Mouse (Mus musculus) lung, postnatal 36 days (tissue): Measurements from ENCODE around the gene Themis2.
"Not testable (repeated sequence)": the region's sequence is repeated elsewhere in the genome, so short reads cannot be mapped to it uniquely, and the experiment has no call there.

Source experiments
- DNase-seq: peaks from one replicate; pipeline ENCODE4 v3.0.0; 2022; ENCODE audit warnings: mixed read lengths

Themis2 gene

GRCm38 (mm10) chr4:132749258-132749982, 46.8 kb downstream of the Themis2 start:
- no peak for DNase-seq

DNA sequence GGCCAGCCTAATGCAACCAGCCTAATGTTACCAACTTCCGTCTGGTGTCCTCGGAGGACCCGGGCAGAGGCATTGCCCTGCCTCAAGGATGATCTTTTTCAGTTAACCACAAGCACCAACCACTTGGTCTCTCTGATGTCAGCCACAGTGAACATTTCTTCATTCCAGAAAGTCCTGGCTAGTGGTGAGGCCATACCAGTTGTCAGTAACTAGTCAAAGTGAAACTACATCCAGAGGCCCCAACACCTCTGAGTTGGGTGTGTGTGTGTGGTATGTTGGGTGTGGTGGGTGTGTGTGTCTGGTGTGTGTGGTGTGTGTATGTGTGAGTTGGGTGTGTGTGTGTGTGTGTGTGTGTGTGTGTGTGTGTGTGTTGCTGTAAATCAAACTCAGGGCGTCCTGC, 47.4 kb downstream of the Themis2 start:
- DNase-seq, result peak; percentile 46

DNA sequence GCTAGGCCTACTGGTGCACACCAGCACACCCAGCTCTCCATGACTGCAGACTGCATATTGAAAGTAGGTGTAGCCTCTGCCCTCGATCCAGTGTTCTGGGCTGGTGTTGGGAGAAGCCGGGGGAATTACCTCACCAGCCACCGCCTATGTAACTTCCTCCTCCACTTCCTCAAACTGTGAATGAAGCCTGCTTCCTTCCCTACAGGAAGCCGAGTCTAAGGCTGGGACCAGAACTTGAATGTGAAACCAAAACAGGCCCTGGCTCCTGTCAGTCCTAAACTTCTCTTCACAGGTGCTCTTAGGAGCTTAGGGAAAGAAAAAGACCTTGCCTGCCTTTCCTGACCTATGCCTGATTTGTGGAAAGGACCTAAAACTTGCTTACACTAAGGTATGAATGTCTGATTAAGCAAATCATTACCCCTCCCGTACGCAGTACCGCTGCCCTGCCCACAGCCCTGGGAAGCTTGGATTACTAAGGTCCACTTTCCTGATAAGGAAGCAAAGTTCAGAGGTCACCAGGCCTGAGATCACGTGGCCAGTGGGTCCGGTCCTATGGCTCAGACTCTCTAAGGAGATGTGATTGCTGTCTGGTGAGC, 48.4 kb downstream of the Themis2 start:
- DNase-seq, result peak; percentile 87

DNA sequence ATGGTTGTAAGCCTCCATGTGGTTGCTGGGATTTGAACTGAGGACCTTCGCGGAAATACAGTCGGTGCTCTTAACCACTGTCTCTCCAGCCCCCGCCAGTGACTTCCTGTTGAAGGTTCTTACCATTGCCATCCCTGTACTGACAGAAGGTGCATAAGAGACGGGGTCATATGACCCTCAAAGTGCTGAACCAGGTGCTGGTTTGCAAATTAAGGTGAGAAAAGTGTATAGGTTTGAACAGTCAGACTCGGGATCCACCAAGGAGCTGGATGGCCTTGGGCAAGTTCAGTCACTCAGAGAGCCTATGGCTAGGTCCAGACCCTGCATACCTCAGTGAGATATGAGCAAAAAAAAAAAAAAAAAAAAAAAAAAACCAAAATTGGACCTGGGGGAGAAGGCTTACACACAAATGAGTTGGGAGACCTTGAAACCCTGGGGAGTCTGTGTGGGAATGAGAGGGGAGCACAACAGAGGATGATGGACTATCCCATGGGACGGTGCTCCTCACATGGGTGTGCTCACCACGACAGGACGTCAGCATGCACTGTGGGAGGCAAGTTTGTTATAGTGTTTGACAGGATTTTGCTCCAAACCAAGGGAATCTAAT, 49.2 kb downstream of the Themis2 start:
- no peak for DNase-seq

DNA sequence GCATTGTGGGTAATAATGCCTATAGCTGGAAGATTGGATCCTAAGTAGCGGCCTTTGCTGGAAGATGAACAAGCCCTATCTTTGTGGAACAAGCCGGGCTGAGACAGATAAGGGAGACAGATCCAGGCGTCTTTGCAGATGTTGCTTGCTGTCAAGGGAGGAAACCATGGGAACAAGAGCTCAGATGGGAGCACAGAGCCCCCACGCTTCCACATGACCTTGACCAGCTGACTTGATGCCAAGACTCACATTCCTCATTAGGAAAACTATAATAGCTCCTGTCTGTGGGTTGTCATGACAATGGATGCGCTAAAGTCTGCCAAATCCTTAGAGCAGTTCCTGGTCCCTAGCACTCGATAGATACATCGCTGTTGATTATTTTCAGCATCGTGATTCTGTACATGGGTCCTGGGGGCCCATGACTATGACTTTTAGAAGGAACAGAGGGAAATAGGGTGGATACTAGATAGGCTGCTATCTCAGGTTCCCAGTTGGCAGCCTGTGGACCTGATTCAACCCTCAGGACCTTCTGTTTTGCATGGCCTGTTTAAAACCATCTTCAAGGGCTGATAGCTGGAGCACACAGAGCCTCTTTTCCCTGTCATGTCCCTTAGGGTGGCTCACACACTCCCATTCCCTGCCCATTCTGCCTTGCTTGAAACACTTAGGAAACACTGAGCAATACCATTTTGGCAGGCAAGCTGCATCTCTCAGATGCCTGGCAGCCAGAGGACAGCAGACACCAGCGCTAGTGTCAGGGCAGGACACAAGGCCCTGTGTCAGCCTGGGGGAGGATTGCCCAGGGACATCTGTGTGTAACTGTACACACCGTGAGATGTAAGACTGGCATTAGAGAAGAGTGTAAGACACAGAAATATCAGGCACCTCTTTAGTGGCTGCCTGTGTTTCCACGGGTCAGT, 51.9 kb downstream of the Themis2 start:
- no peak for DNase-seq

DNA sequence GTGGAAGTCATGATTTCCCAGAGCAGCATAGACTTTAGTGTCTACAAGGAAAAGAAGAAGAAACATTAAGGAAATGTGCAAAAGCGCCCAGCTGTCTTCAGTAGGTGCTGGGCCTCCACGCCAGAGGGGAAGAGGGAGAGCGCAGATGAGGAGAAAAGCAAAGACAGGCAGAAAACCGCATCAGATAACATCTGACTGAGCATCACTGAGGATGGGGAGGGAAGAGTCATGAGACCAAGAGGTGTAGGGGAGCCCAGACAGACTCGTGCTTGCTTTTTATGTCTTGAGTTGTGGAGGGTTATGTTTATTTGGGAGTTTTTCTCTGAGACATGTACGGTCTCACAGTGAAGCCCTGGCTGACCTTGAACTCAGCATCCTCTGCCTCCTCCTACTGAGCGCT, 54.7 kb downstream of the Themis2 start:
- DNase-seq, result no peak

DNA sequence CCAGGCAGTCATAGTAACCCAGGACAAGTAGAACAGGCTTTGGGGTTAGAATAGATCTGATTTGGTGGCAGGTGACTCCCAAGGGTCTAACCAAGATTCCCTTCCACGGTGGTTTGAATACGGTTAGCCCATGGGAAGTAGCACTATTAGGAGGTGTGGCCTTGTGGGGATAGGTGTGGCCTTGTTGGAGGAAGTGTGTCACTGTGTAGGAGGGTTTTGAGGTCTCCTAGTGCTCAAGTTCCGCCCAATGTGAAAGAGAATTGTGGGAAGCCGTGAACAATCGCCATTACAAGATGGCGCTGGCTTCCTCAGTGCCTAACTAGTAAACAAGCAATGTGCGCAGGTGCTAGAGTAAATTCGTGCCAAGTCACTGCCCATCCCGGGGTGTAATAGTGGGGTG, 59.0 kb downstream of the Themis2 start:
- DNase-seq, result not testable (repeated sequence)

GRCm38 (mm10) chr4:132735894-132736293, 60.3 kb downstream of the Themis2 start:
- DNase-seq, result no peak

DNA sequence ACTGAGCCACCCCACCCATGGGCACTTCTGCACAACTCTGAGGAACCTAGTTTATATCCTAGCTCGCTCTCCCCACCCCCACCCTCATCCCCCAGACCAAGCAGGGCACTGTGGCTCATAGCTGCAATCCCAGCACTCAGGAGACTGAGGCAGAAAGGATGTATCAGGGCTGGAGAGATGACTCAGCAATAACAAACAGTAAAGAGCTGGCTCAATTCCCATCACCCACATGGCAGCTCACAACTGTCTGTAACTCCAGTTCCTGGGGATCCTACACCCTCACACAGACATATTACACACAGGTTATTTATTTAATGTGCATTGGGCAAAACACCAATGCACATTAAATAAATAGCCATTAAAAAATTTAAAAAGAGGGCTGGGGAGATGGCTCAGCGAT, 60.8 kb downstream of the Themis2 start:
- DNase-seq, result no peak

- no peak for DNase-seq
Measured at GRCm38 (mm10) chr4:132734766-132735165, 61.4 kb downstream of the Themis2 start.

- DNase-seq, result no peak
Measured at GRCm38 (mm10) chr4:132733071-132733770, 63.0 kb downstream of the Themis2 start.

- peak; percentile 94 for DNase-seq
Measured at GRCm38 (mm10) chr4:132732148-132732684, 64.0 kb downstream of the Themis2 start, which contains the start of gene Xkr8. Xkr8 (minus strand) TSS chr4:132732546.
